Mouse (Mus musculus) hindbrain, embryonic 13.5 days (tissue): ENCODE measurements around the gene Nfia. TPM values are rescaled to one million over a fixed set of nuclear protein-coding genes. Genes with fewer than 3 reads are reported as not detected.
A peak's percentile ranks its signal among the peaks of the same experiment; 100 is the strongest.

ENCODE experiments used
- ATAC-seq: fragments of 200-750 bp; cut with Nextera tagmentation; 2 replicates; pipeline ENCODE4 v1.8.0; 2017; ENCODE audit warnings: moderate TSS enrichment; ENCODE audit not compliant: low FRiP score
- H3K27ac ChIP-seq: fragments of 300-500 bp; sonication (generic); 2 replicates; pipeline ENCODE4 v1.5.1; 2015; ENCODE audit warnings: inconsistent platforms, mild to moderate bottlenecking, moderate library complexity
- H3K27me3 ChIP-seq: fragments of 300-500 bp; sonication (generic); 2 replicates; pipeline ENCODE4 v1.6.1; 2015; ENCODE audit warnings: mild to moderate bottlenecking, inconsistent platforms
- H3K36me3 ChIP-seq: fragments of 300-500 bp; sonication (generic); 2 replicates; pipeline ENCODE4 v1.6.1; 2015; ENCODE audit warnings: mild to moderate bottlenecking, inconsistent platforms
- H3K4me1 ChIP-seq: fragments of 300-500 bp; sonication (generic); replicated peaks from 2 replicates; pipeline ENCODE4 v1.6.1; 2015; ENCODE audit warnings: inconsistent platforms
- H3K4me2 ChIP-seq: fragments of 300-500 bp; sonication (generic); 2 replicates; pipeline ENCODE4 v1.6.1; 2015; ENCODE audit warnings: inconsistent platforms, mild to moderate bottlenecking, moderate library complexity
- H3K4me3 ChIP-seq: fragments of 300-500 bp; sonication (generic); 2 replicates; pipeline ENCODE4 v1.5.1; 2015; ENCODE audit warnings: mild to moderate bottlenecking, inconsistent platforms
- H3K9ac ChIP-seq: fragments of 300-500 bp; sonication (generic); 2 replicates; pipeline ENCODE4 v1.6.1; 2015; ENCODE audit warnings: mild to moderate bottlenecking, inconsistent platforms
- H3K9me3 ChIP-seq: fragments of 300-500 bp; sonication (generic); 2 replicates; pipeline ENCODE4 v1.6.1; 2016; ENCODE audit warnings: inconsistent platforms
- WGBS: fragments of 180-500 bp; shearing (Covaris S2); methylation state at CpG from one replicate; pipeline ENCODE4 v1.1.7; 2015; 5-methylcytosine and 5-hydroxymethylcytosine counted together
- polyA plus RNA-seq: library from polyadenylated mRNA; unstranded; fragments of >200 nt; fragmentation: Nextera tagmentation; extraction: Ambion mirVana; gene quantifications from 2 replicates; pipeline ENCODE4 v1.2.1, GENCODE M21; 2015

Nfia gene
- polyA plus RNA-seq, 1 experiment from 2014 or later = 53.2 TPM

DNA sequence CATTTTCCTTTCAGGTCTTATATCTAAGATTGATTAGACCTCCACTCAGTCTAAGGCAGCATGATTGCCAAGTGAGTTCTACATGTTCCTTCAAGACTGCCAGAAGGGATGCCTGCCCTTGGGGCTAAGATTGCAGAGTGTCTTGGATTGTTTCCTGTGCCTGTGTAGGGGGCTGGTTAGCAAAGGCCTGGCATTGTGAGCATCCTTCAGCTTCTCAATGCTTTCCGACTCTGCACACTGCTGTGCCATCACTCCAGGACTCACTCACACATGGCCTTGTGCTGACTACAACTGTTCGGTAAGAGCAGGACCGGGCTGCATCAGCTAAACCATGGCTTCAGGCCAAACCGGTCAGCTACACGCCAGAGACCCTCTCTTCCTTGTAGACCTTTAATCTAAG, 229.7 kb downstream of the Nfia start:
- ATAC-seq = no peak
- peaks cover 39% of the 10 kb centered on the region for H3K4me1 ChIP-seq
- WGBS = 74% methylated on average over 5 of the region's 5 CpGs
- no peak overlapping the region for H3K4me3 ChIP-seq
- no peaks in the 10 kb centered on the region for H3K27me3 ChIP-seq
- H3K9me3 ChIP-seq = no peaks in the 10 kb centered on the region
- no peaks in the 10 kb centered on the region; the same call in 1 of the 2 replicates for H3K36me3 ChIP-seq
- H3K9ac ChIP-seq = no peak overlapping the region
- H3K27ac ChIP-seq = peak overlapping the region; percentile 82
- H3K4me2 ChIP-seq = no peak overlapping the region

DNA sequence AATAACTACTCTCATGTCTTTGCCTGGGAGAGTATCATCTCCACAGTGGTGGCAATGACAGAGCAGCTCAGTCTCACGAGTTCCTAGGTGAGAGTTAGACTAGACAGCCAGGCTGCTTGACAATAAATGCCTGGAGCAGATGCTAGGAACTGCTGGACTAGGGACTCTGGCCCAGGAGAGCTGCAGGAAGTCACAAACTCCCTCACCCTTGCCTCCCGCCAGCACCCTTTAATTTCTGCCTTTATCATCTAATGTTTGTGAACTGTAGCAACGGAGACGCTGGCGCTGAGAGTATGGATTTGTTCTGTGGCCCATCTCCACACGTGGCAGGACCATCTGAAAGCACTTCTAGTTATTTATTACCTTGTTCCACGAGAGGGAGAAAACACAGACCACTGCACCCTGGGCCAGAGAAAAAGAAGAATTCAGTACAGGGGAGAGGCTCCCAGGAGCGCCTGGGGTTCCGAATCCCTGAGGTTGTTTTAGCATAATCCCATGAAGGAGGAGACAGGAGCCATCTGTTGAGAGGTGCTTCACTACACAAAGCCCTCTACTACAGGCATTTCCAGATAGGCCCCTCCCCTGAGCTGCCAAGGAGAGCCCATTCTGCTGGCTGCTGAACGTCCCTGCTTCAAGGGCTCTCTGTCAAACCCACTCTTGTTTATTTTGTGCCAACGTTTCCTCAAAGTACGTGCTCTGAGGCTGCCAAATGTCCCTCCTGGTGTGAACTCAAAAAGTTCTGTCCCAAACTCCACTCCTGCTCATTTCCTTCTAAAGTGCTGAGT, 231.0 kb downstream of the Nfia start:
- Histone ChIP-seq H3K4me2 (no peak overlapping the region; the same call in 1 of the 2 replicates), H3K27me3 (no peaks in the 10 kb centered on the region), H3K9ac (0 out of 2 replicates have a peak overlapping the region, but pooled peaks have one; percentile 2), H3K4me1 (peaks cover 40% of the 10 kb centered on the region), H3K9me3 (no peaks in the 10 kb centered on the region), H3K36me3 (no peaks in the 10 kb centered on the region; the same call in 1 of the 2 replicates), H3K27ac (peak overlapping the region; percentile 82), H3K4me3 (no peak overlapping the region)
- WGBS = 20% methylated on average over 12 of the region's 12 CpGs
- ATAC-seq = peak; percentile 63

GRCm38 (mm10) chr4:98004108-98004625, 231.6 kb downstream of the Nfia start:
- Histone ChIP-seq H3K4me3 (no peak overlapping the region), H3K4me2 (no peak overlapping the region), H3K9me3 (no peaks in the 10 kb centered on the region), H3K27ac (peak overlapping the region; percentile 82), H3K36me3 (no peaks in the 10 kb centered on the region; the same call in 1 of the 2 replicates), H3K27me3 (no peaks in the 10 kb centered on the region), H3K4me1 (peaks cover 45% of the 10 kb centered on the region), H3K9ac (0 out of 2 replicates have a peak overlapping the region, but pooled peaks have one; percentile 2)
- 8% methylated on average over 11 of the region's 11 CpGs for WGBS
- peak; percentile 80 for ATAC-seq

DNA sequence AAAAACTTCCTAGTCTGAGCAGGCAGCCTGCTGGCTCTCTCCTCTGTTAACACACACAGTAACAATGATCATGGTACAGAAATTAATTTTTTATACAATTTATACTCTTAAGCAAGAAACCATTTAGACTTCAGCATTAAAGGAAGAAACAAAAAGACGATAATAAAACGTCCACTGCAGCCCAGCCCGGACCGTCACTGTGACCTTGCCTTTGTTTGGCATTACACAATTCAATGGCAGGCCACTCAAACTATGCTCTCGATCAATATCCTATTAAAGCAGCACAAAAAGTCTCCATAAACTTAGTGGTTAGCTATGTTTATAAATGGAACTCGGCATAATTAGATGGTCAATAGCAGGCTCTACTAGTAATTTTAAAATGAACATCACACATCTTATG, 232.5 kb downstream of the Nfia start:
- Histone ChIP-seq H3K27ac (peak overlapping the region; percentile 82), H3K9me3 (no peaks in the 10 kb centered on the region), H3K9ac (no peak overlapping the region), H3K4me1 (peaks cover 53% of the 10 kb centered on the region), H3K4me3 (no peak overlapping the region), H3K36me3 (no peaks in the 10 kb centered on the region; the same call in 1 of the 2 replicates), H3K27me3 (no peaks in the 10 kb centered on the region), H3K4me2 (no peak overlapping the region)
- no peak for ATAC-seq
- WGBS = 52% methylated on average over 6 of the region's 6 CpGs

GRCm38 (mm10) chr4:98008814-98009368, 236.4 kb downstream of the Nfia start:
- 60% methylated on average over 4 of the region's 4 CpGs for WGBS
- ATAC-seq = no peak
- H3K4me1 ChIP-seq = peaks cover 39% of the 10 kb centered on the region

DNA sequence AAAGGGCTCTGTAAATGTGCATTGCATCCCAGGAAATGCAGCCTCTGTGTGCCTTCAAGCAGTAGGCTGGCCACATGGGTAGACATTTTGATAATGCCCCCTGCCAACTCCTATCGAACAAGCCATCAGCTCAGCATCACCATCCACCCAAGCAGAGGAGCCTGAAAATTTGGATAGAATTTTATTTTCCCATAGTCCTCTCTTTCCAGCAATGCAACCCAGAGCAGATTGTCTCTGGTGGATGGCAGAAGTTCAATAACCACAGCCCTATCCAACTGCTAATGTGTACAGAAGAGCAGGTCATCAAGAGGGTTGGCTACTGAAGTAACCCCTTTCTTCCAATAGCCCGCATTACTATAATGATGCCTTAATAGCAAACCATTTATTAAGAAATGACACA, 237.4 kb downstream of the Nfia start:
- H3K27ac ChIP-seq = peak overlapping the region; percentile 45
- H3K4me3 ChIP-seq = no peak overlapping the region
- peaks cover 29% of the 10 kb centered on the region for H3K4me1 ChIP-seq
- H3K27me3 ChIP-seq = no peaks in the 10 kb centered on the region
- H3K9ac ChIP-seq = no peak overlapping the region
- H3K9me3 ChIP-seq = no peaks in the 10 kb centered on the region
- ATAC-seq = no peak
- H3K36me3 ChIP-seq = 0 out of 2 replicates have a peak, but pooled peaks cover 2% of the 10 kb centered on the region
- no peak overlapping the region for H3K4me2 ChIP-seq
- 84% methylated on average over 2 of the region's 2 CpGs for WGBS

More at GRCm38 (mm10) chr4:98008814-98009368, 236.4 kb downstream of the Nfia start:
- Histone ChIP-seq H3K4me3 (no peak overlapping the region), H3K27ac (peak overlapping the region; percentile 56), H3K9ac (no peak overlapping the region), H3K9me3 (no peaks in the 10 kb centered on the region), H3K36me3 (no peaks in the 10 kb centered on the region), H3K27me3 (no peaks in the 10 kb centered on the region), H3K4me2 (no peak overlapping the region)

- peaks cover 25% of the 10 kb centered on the region for H3K4me1 ChIP-seq
- H3K36me3 ChIP-seq = peaks cover 9% of the 10 kb centered on the region
- no peak overlapping the region for H3K4me3 ChIP-seq
- H3K9ac ChIP-seq = no peak overlapping the region
- H3K27me3 ChIP-seq = no peaks in the 10 kb centered on the region
- ATAC-seq = no peak
- no peak overlapping the region for H3K27ac ChIP-seq
- H3K4me2 ChIP-seq = no peak overlapping the region
- WGBS = 70% methylated on average over 3 of the region's 3 CpGs
- 0 out of 2 replicates have a peak, but pooled peaks cover 3% of the 10 kb centered on the region for H3K9me3 ChIP-seq
Measured at GRCm38 (mm10) chr4:98019811-98020210, 247.3 kb downstream of the Nfia start.

GRCm38 (mm10) chr4:98020836-98021235, 248.3 kb downstream of the Nfia start:
- H3K4me3 ChIP-seq = no peak overlapping the region
- peaks cover 25% of the 10 kb centered on the region for H3K4me1 ChIP-seq
- H3K27me3 ChIP-seq = no peaks in the 10 kb centered on the region
- no peak overlapping the region for H3K4me2 ChIP-seq
- no peak overlapping the region for H3K27ac ChIP-seq
- 97% methylated on average over 7 of the region's 7 CpGs for WGBS
- ATAC-seq = no peak
- H3K9ac ChIP-seq = no peak overlapping the region
- peaks cover 5% of the 10 kb centered on the region for H3K36me3 ChIP-seq
- 0 out of 2 replicates have a peak, but pooled peaks cover 3% of the 10 kb centered on the region for H3K9me3 ChIP-seq

DNA sequence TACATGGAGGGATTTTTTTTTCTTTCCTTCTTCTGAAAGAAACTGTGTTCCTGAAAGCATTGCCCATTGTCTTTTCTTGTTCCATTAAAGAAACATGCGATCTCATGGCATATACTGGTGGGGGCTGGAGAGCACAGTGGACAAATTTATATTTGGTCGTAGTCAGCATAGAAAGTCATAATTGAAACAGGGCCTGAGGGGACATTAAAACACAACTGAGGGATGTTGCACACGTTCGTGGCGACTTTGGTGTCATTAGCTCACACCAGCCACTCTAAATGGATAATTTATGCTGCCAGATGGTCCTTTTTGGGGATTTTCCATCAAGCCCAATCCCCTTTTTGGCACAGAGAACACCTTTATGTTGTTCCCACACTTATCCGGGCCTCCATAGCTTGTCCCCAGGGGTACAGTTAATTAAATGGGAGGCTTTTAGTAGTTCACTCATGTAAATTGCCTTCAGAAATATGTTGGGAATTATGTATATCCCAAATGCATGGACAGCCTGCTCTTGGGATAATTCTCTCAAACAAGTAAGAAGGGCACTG, 250.8 kb downstream of the Nfia start:
- Histone ChIP-seq H3K4me2 (no peak overlapping the region), H3K27me3 (no peaks in the 10 kb centered on the region), H3K4me3 (no peak overlapping the region), H3K27ac (peak overlapping the region; percentile 49; the same call in 1 of the 2 replicates), H3K4me1 (peaks cover 31% of the 10 kb centered on the region), H3K36me3 (no peaks in the 10 kb centered on the region), H3K9ac (no peak overlapping the region), H3K9me3 (no peaks in the 10 kb centered on the region)
- ATAC-seq = no peak
- 30% methylated on average over 6 of the region's 6 CpGs for WGBS

- whole genome bisulfite sequencing = 48% methylated on average over 4 of the region's 4 CpGs
- Histone ChIP-seq H3K4me1 (peaks cover 23% of the 10 kb centered on the region), H3K4me2 (no peak overlapping the region), H3K4me3 (no peak overlapping the region), H3K27me3 (no peaks in the 10 kb centered on the region), H3K9ac (no peak overlapping the region), H3K27ac (peak overlapping the region; percentile 23; the same call in 1 of the 2 replicates), H3K9me3 (no peaks in the 10 kb centered on the region), H3K36me3 (no peaks in the 10 kb centered on the region)
- 0 out of 2 replicates have a peak, but pooled peaks have one; percentile 28 for ATAC-seq
Measured at GRCm38 (mm10) chr4:98027412-98027811, 254.9 kb downstream of the Nfia start.

GRCm38 (mm10) chr4:98031871-98032270, 259.3 kb downstream of the Nfia start:
- H3K27ac ChIP-seq = no peak overlapping the region
- no peak overlapping the region for H3K9ac ChIP-seq
- no peak overlapping the region for H3K4me2 ChIP-seq
- no peak overlapping the region for H3K4me3 ChIP-seq
- no peak for ATAC-seq
- H3K36me3 ChIP-seq = no peaks in the 10 kb centered on the region
- no peaks in the 10 kb centered on the region for H3K9me3 ChIP-seq
- WGBS = 80% methylated on average over 3 of the region's 3 CpGs
- H3K4me1 ChIP-seq = peaks cover 6% of the 10 kb centered on the region
- H3K27me3 ChIP-seq = no peaks in the 10 kb centered on the region

DNA sequence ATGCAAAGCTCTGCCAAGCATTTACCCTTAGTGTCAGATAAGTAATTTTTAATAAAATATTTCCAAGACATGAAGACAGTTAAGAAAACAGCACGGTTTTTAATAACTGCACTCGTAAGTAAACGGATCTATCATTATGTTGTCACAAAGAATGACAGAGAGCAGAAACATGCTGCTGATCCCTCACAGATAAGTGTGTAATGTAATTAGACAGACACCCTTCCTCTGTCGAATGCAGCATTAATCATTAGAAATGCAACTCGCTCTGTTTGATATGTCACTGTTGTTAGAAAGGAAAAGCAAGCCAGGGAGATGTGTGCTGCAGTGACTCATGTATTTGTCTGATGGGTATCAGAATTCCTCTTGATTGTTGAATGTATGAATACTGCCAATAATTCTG, 259.8 kb downstream of the Nfia start:
- 66% methylated on average over 5 of the region's 5 CpGs for WGBS
- H3K9me3 ChIP-seq = no peaks in the 10 kb centered on the region
- no peak overlapping the region for H3K4me3 ChIP-seq
- no peak overlapping the region for H3K9ac ChIP-seq
- H3K4me2 ChIP-seq = no peak overlapping the region
- H3K27ac ChIP-seq = no peak overlapping the region
- H3K4me1 ChIP-seq = peaks cover 4% of the 10 kb centered on the region; the same call in 1 of the 2 replicates
- H3K27me3 ChIP-seq = no peaks in the 10 kb centered on the region
- no peak for ATAC-seq
- no peaks in the 10 kb centered on the region for H3K36me3 ChIP-seq
